Mouse (Mus musculus) MEL (cell line): ENCODE data around the gene Lin7a. TPM values are rescaled to one million over a fixed set of nuclear protein-coding genes. Genes with fewer than 3 reads are reported as not detected.

Source experiments
- DNase-seq: peaks from one replicate; pipeline ENCODE4 v3.0.0; 2011; ENCODE audit warnings: low read depth, low spot score
- H3K27ac ChIP-seq: 2 replicates; pipeline ENCODE4 v1.5.1; 2012; ENCODE audit warnings: low read depth, mild to moderate bottlenecking, control low read depth, low read length, moderate library complexity; ENCODE audit not compliant: control insufficient read depth
- H3K27me3 ChIP-seq, 2 experiments: fragments of 150-350 bp in 1 of 2; sonication (generic) in 1 of 2; 2 replicates each; pipeline ENCODE4 v1.6.1; 2012; ENCODE audit warnings: low read length in 2 of 2, mild to moderate bottlenecking in 2 of 2, improper control_type of control experiment in 1 of 2, moderate library complexity in 1 of 2; ENCODE audit not compliant: insufficient read depth in 2 of 2, control insufficient read depth in 1 of 2
- H3K36me3 ChIP-seq, 2 experiments: 2 replicates each; pipeline ENCODE4 v1.6.1; 2012 to 2014; ENCODE audit warnings: low read length in 2 of 2, improper control_type of control experiment in 1 of 2, inconsistent platforms in 1 of 2, mild to moderate bottlenecking in 1 of 2; ENCODE audit not compliant: insufficient read depth in 2 of 2, control insufficient read depth in 1 of 2
- H3K4me1 ChIP-seq, 2 experiments: fragments of 150-350 bp in 1 of 2; sonication (generic) in 1 of 2; 2 replicates each; pipeline ENCODE4 v1.6.1; 2012; ENCODE audit warnings: low read length in 2 of 2, improper control_type of control experiment in 1 of 2, mild to moderate bottlenecking in 1 of 2; ENCODE audit not compliant: insufficient read depth in 2 of 2, control insufficient read depth in 1 of 2
- H3K4me3 ChIP-seq, 2 experiments: fragments of 150-350 bp in 1 of 2; sonication (generic) in 1 of 2; 2 replicates each; pipeline ENCODE4 v1.5.1; 2012; ENCODE audit warnings: low read depth in 2 of 2, low read length in 2 of 2, mild to moderate bottlenecking in 2 of 2, moderate library complexity in 2 of 2, control low read depth in 1 of 2, improper control_type of control experiment in 1 of 2; ENCODE audit not compliant: control insufficient read depth in 1 of 2, insufficient read depth in 1 of 2
- H3K79me2 ChIP-seq: 2 replicates; pipeline ENCODE4 v1.6.1; 2012; ENCODE audit warnings: mild to moderate bottlenecking, low read length, moderate library complexity; ENCODE audit not compliant: control insufficient read depth, poor library complexity, insufficient read depth
- H3K9ac ChIP-seq: 2 replicates; pipeline ENCODE4 v1.6.1; 2012; ENCODE audit warnings: low read depth, mild to moderate bottlenecking, control low read depth, low read length, moderate library complexity; ENCODE audit not compliant: control insufficient read depth, poor library complexity, severe bottlenecking
- H3K9me3 ChIP-seq: fragments of 150-350 bp; sonication (generic); replicated peaks from 2 replicates; pipeline ENCODE4 v1.6.1; 2012; ENCODE audit warnings: mild to moderate bottlenecking, low read length, improper control_type of control experiment, moderate library complexity; ENCODE audit not compliant: insufficient read depth
- E2F4 ChIP-seq: IDR thresholded peaks from 2 replicates; pipeline ENCODE4 v1.6.1; 2011; ENCODE audit warnings: low read depth, low read length, improper control_type of control experiment, borderline replicate concordance
- ELF1 ChIP-seq: IDR thresholded peaks from 2 replicates; pipeline ENCODE4 v1.6.1; 2014; ENCODE audit warnings: low read depth, mild to moderate bottlenecking, inconsistent platforms, low read length, improper control_type of control experiment, moderate library complexity
- ETS1 ChIP-seq: IDR thresholded peaks from 2 replicates; pipeline ENCODE4 v1.6.1; 2012; ENCODE audit warnings: low read depth, mild to moderate bottlenecking, inconsistent platforms, low read length, improper control_type of control experiment, moderate library complexity
- GATA1 ChIP-seq: IDR thresholded peaks from 2 replicates; pipeline ENCODE4 v1.6.1; 2011; ENCODE audit warnings: low read depth, low read length, improper control_type of control experiment
- HCFC1 ChIP-seq: IDR thresholded peaks from 2 replicates; pipeline ENCODE4 v1.6.1; 2012; ENCODE audit warnings: low read depth, mild to moderate bottlenecking, inconsistent platforms, low read length, improper control_type of control experiment, moderate library complexity
- KAT2A ChIP-seq: conservative IDR thresholded peaks from 2 replicates; pipeline ENCODE4 v1.6.1; 2012; ENCODE audit warnings: low read depth, low read length, improper control_type of control experiment, inconsistent platforms
- MAFK ChIP-seq: IDR thresholded peaks from 2 replicates; pipeline ENCODE4 v1.6.1; 2011; ENCODE audit warnings: low read depth, mild to moderate bottlenecking, low read length, improper control_type of control experiment, borderline replicate concordance
- MAX ChIP-seq: IDR thresholded peaks from 2 replicates; pipeline ENCODE4 v1.6.1; 2011; ENCODE audit warnings: low read length, improper control_type of control experiment
- MAZ ChIP-seq: IDR thresholded peaks from 2 replicates; pipeline ENCODE4 v1.6.1; 2012; ENCODE audit warnings: low read depth, mild to moderate bottlenecking, inconsistent platforms, low read length, improper control_type of control experiment
- POLR2A ChIP-seq, 2 experiments: IDR thresholded peaks; 2 replicates each; pipeline ENCODE4 v1.6.1; 2011 to 2012; ENCODE audit warnings: low read length in 2 of 2, mild to moderate bottlenecking in 2 of 2, control low read depth in 1 of 2, improper control_type of control experiment in 1 of 2, low read depth in 1 of 2, moderate library complexity in 1 of 2; ENCODE audit not compliant: control insufficient read depth in 1 of 2, insufficient read depth in 1 of 2, poor library complexity in 1 of 2
- POLR2AphosphoS2 ChIP-seq: IDR thresholded peaks from 2 replicates; pipeline ENCODE4 v1.6.1; 2011; ENCODE audit warnings: low read length, improper control_type of control experiment
- POLR2AphosphoS5 ChIP-seq: IDR thresholded peaks from 2 replicates; pipeline ENCODE4 v1.6.1; 2012; ENCODE audit warnings: low read depth, borderline replicate concordance, mild to moderate bottlenecking, inconsistent platforms, low read length, moderate library complexity, mixed read lengths
- RCOR1 ChIP-seq: IDR thresholded peaks from 2 replicates; pipeline ENCODE4 v1.6.1; 2012; ENCODE audit warnings: low read depth, mild to moderate bottlenecking, inconsistent platforms, low read length, improper control_type of control experiment
- SIN3A ChIP-seq: IDR thresholded peaks from 2 replicates; pipeline ENCODE4 v1.6.1; 2012; ENCODE audit warnings: low read length, improper control_type of control experiment, inconsistent platforms
- TAL1 ChIP-seq: IDR thresholded peaks from 2 replicates; pipeline ENCODE4 v1.6.1; 2012; ENCODE audit warnings: mild to moderate bottlenecking, inconsistent platforms, low read length, moderate library complexity, mixed read lengths
- TBP ChIP-seq: IDR thresholded peaks from 2 replicates; pipeline ENCODE4 v1.8.0; 2011; ENCODE audit warnings: low read depth, low read length, improper control_type of control experiment
- TCF12 ChIP-seq: IDR thresholded peaks from 2 replicates; pipeline ENCODE4 v1.6.1; 2014; ENCODE audit warnings: low read depth, mild to moderate bottlenecking, inconsistent platforms, low read length, improper control_type of control experiment, moderate library complexity
- UBTF ChIP-seq: IDR thresholded peaks from 2 replicates; pipeline ENCODE4 v1.6.1; 2012; ENCODE audit warnings: low read depth, mild to moderate bottlenecking, inconsistent platforms, low read length, improper control_type of control experiment, moderate library complexity, borderline replicate concordance; ENCODE audit not compliant: insufficient read depth
- USF1 ChIP-seq: IDR thresholded peaks from 2 replicates; pipeline ENCODE4 v1.6.1; 2014; ENCODE audit warnings: low read depth, mild to moderate bottlenecking, inconsistent platforms, low read length, improper control_type of control experiment, moderate library complexity
- USF2 ChIP-seq, 2 experiments: IDR thresholded peaks; 2 replicates each; pipeline ENCODE4 v1.6.1; 2011 to 2012; ENCODE audit warnings: improper control_type of control experiment in 2 of 2, low read length in 2 of 2, borderline replicate concordance in 1 of 2, inconsistent platforms in 1 of 2, low read depth in 1 of 2, mild to moderate bottlenecking in 1 of 2; ENCODE audit not compliant: insufficient read depth in 1 of 2
- ZMIZ1 ChIP-seq: IDR thresholded peaks from 2 replicates; pipeline ENCODE4 v1.6.1; 2012; ENCODE audit warnings: low read depth, mild to moderate bottlenecking, inconsistent platforms, low read length, improper control_type of control experiment, moderate library complexity
- polyA plus RNA-seq, 2 experiments: library from polyadenylated mRNA; stranded (reverse) in 1 of 2; unstranded in 1 of 2; fragments of >175 nt in 1 of 2; fragments of >200 nt in 1 of 2; gene quantifications; 2 replicates each; pipeline versions ENCODE4 v1.2.1 to v1.2.4; 2012; ENCODE audit warnings: low replicate concordance in 2 of 2, low read depth in 1 of 2; ENCODE audit not compliant: insufficient read length in 2 of 2, insufficient read depth in 1 of 2, missing spikeins in 1 of 2
- total RNA-seq: library from RNA; depleted of rRNA; stranded (reverse); fragments of 300-350 nt; gene quantifications from 2 replicates; pipeline ENCODE4 v1.2.3, GENCODE M21; 2012; rRNA removed

The Lin7a gene
- not detected in 2 replicates for total RNA-seq
- polyA plus RNA-seq: not detected

DNA sequence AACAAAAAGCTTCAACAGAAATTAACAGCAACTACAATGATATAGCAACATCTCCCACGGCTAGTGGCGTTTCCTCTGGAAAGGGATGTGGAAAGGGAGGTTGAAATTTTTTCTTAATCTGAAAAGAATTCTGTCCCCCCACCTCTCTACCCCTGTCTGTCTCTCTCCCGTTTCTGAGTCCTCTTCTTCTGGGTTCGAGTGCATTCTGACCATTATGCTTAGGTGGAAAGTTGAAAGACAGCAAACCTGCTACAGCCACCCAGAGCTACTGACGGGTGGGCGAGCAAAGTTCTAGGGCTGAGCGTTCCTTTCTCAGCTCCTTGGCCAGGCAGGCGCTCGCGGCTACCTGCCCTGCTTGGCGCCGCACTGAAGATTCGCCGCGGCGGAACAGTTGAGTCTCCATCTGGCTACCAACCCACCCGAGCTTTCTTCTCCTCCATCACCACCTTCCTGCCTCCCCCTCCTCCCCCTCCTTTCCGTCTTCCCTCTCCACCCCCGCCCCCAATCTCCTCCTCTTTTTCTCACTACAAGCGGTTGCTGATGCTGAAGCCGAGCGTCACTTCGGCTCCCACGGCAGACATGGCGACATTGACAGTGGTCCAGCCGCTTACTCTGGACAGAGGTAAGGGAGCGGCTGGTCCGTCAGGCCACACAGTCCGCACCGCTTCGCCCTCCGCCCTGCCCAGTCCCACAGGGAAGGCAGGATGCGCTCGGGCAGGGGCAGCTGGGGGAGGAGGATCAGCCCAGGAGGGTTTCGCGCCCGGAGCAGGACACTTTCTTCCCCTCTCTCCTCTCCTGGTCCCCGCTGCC, at the start of gene Lin7a:
Gene Lin7a, plus strand, starts transcription at position 366 of the 810 bp plus-strand sequence.
- no peak for DNase-seq
- Histone ChIP-seq H3K9me3 (no peaks in the 10 kb centered on the region), H3K36me3 (no peaks in the 10 kb centered on the region), H3K27me3 (no peaks in the 10 kb centered on the region), H3K4me3 (no peak within 1 kb of the TSS), H3K9ac (no peak within 1 kb of the TSS), H3K27ac (no peak within 1 kb of the TSS), H3K4me1 (no peaks in the 10 kb centered on the region), H3K79me2 (no peaks in the 10 kb centered on the region)
- TF ChIP-seq TBP (no peak), POLR2A (IDR thresholded peaks at IDR 0.05; ENCODE audit: control insufficient read depth in 1 of 2, insufficient read depth in 1 of 2, low read depth in 1 of 2, low read length in 2 of 2, poor library complexity in 1 of 2) (no peak), ZMIZ1 (no peak)

DNA sequence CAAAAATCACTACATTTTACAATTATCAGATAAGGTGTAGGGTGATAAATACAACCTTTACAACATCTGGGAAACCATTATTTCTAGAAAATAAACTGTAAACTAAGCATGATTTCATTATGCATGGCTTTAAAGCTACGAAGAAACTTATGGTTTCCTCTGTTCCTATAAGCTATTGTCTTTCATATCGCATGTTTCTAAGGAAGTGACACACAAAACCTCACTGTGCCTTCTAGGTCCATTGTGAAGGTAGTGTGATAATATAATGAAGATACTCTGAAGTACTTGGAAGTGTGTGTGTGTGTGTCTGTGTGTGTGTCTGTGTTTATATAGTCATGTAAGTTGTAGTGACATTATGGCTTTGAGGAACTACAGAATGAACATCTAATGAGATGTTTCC, 49.8 kb upstream of the Lin7a start:
- Histone ChIP-seq H3K4me3 (no peak overlapping the region), H3K27me3 (no peaks in the 10 kb centered on the region; a peak in 1 of 4 replicates), H3K4me1 (no peaks in the 10 kb centered on the region), H3K27ac (no peak overlapping the region), H3K36me3 (no peaks in the 10 kb centered on the region), H3K9me3 (no peaks in the 10 kb centered on the region), H3K9ac (no peak overlapping the region), H3K79me2 (no peaks in the 10 kb centered on the region)
- no peak for DNase-seq
- TF ChIP-seq USF1 (no peak), ELF1 (no peak), E2F4 (no peak), POLR2AphosphoS2 (no peak), ETS1 (no peak), MAX (no peak), TCF12 (no peak), MAZ (no peak), RCOR1 (no peak), GATA1 (no peak), TAL1 (no peak), HCFC1 (no peak), ZMIZ1 (no peak), SIN3A (no peak), MAFK (no peak), USF2 (IDR thresholded peaks at IDR 0.05; ENCODE audit: borderline replicate concordance in 1 of 2, insufficient read depth in 1 of 2, low read depth in 1 of 2, low read length in 2 of 2) (no peak), KAT2A (no peak), UBTF (no peak), POLR2AphosphoS5 (no peak)
